Mouse (Mus musculus): ENCODE measurements around the gene Cyp4f15. TPM values are rescaled to one million over a fixed set of nuclear protein-coding genes. Genes with fewer than 3 reads are reported as not detected.

Gene Cyp4f15
- polyA plus RNA-seq (2012; rRNA removed): 0.04 TPM in 1 of 2 replicates, not detected in the other

DNA sequence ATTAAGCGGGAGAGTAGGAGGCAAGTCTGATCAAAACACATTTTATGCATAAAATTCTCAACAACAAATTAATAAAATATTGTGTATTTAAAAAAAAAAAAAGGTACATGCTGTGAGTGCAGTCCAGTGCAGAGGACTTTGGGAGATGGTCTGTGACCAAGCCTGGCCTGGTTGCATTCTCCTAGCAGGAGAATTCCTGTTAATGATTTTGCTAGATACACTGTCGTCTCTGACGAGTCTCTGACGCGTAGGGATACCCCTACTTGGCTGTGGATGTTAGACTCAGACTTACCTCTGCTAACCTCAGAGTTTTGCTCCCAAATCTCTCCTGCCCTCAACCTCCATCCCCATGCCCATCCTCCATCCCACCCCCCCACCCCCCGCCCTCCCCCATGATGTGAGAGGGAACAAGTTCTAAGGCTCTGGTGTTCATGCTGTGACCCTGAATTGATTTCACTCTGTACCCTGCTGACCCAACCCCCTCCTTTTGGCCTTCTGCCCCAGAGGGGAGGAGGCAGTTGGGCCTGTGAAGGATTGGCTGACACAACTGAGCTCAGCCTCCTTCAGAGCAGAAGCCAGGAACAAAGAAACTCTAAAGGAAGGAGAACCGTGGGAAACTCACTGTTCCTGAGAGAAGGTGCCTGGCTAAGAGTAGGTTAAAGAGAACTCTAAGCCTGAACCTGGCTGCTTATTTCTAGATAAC lies at the start of gene Cyp4f15:
Gene Cyp4f15, plus strand, starts transcription at position 580 of the 703 bp plus-strand sequence.
- WGBS: 51% methylated on average over 7 of the region's 7 CpGs
- H3K4me3 ChIP-seq (ENCODE audit: extremely low read depth, insufficient read depth, insufficient read length): no peak within 1 kb of the TSS
- H3K27me3 ChIP-seq (ENCODE audit: control insufficient read depth, insufficient read depth, low read length): no peaks in the 10 kb centered on the region; the same call in 1 of the 2 replicates
- H3K27ac ChIP-seq (ENCODE audit: insufficient read depth, low read length): no peak within 1 kb of the TSS
- no peaks in the 10 kb centered on the region for H3K36me3 ChIP-seq (ENCODE audit: control insufficient read depth, insufficient read depth, low read length)
- no peaks in the 10 kb centered on the region for H3K4me1 ChIP-seq (ENCODE audit: control insufficient read depth, insufficient read depth, insufficient read length)
- TF ChIP-seq CTCF (IDR thresholded peaks at IDR 0.05; ENCODE audit: extremely low read depth, insufficient read depth, insufficient read length, insufficient replicate concordance) (no peak), POLR2A (IDR thresholded peaks at IDR 0.05; ENCODE audit: low read depth, low read length) (no peak)
- no peak for DNase-seq (ENCODE audit: low read depth in 1 of 2, low spot score in 2 of 2)

DNA sequence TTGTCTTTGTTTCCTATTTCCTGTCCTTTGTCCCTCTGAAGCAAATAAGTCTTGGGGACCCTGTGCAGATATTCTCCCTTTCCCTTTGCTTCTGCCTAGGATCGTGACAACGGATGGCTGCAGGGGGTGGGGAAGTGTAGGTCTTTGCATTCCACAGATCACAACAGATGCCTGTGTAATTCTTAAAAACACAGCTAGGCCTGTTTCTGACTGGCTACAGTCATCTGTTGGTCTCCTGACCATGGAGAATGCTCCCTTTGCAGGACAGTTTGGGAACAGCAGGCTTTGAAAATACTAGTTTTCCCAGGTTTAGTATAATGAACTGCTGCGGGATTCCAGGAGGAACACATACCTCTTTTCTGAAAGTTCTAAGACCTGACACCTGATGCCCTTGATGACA lies 49.1 kb upstream of the Cyp4f15 start:
- no peak for DNase-seq (ENCODE audit: low read depth in 1 of 2, low spot score in 2 of 2)
- no peak overlapping the region for H3K4me3 ChIP-seq (ENCODE audit: extremely low read depth, insufficient read depth, insufficient read length)
- WGBS: 66% methylated on average over 3 of the region's 3 CpGs
- H3K27me3 ChIP-seq (ENCODE audit: control insufficient read depth, insufficient read depth, low read length): no peaks in the 10 kb centered on the region
- peaks cover 5% of the 10 kb centered on the region; the same call in 1 of the 2 replicates for H3K4me1 ChIP-seq (ENCODE audit: control insufficient read depth, insufficient read depth, insufficient read length)
- H3K27ac ChIP-seq (ENCODE audit: insufficient read depth, low read length): no peak overlapping the region
- TF ChIP-seq POLR2A (IDR thresholded peaks at IDR 0.05; ENCODE audit: low read depth, low read length) (no peak), CTCF (IDR thresholded peaks at IDR 0.05; ENCODE audit: extremely low read depth, insufficient read depth, insufficient read length, insufficient replicate concordance) (no peak)
- no peaks in the 10 kb centered on the region for H3K36me3 ChIP-seq (ENCODE audit: control insufficient read depth, insufficient read depth, low read length)

DNA sequence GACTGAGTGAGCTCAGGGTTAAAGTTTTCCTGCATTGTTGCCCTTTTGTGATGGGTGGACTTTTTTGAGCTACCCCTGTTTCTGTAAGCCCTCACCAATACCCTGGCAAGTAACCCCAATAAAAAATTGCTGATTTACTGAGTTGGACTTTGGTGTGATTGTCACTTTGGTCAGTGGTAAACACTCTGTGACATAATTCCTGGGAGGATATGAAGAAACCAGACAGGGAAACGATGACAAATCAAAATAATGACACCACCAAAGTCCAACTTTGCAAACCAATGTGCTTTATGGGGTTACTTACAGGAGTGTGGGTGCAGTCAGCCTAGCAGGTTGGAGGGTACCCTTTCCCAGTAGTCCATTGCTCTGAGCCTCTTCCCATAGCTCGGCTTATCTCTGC lies 48.3 kb upstream of the Cyp4f15 start:
- no peak overlapping the region for H3K27ac ChIP-seq (ENCODE audit: insufficient read depth, low read length)
- WGBS: 81% methylated on average over 2 of the region's 2 CpGs
- DNase-seq (ENCODE audit: low read depth in 1 of 2, low spot score in 2 of 2): no peak
- no peak overlapping the region for H3K4me3 ChIP-seq (ENCODE audit: extremely low read depth, insufficient read depth, insufficient read length)
- H3K4me1 ChIP-seq (ENCODE audit: control insufficient read depth, insufficient read depth, insufficient read length): peaks cover 5% of the 10 kb centered on the region; the same call in 1 of the 2 replicates
- no peaks in the 10 kb centered on the region for H3K36me3 ChIP-seq (ENCODE audit: control insufficient read depth, insufficient read depth, low read length)
- TF ChIP-seq CTCF (IDR thresholded peaks at IDR 0.05; ENCODE audit: extremely low read depth, insufficient read depth, insufficient read length, insufficient replicate concordance): no peak
- no peak for TF ChIP-seq POLR2A (IDR thresholded peaks at IDR 0.05; ENCODE audit: low read depth, low read length)
- no peaks in the 10 kb centered on the region for H3K27me3 ChIP-seq (ENCODE audit: control insufficient read depth, insufficient read depth, low read length)

DNA sequence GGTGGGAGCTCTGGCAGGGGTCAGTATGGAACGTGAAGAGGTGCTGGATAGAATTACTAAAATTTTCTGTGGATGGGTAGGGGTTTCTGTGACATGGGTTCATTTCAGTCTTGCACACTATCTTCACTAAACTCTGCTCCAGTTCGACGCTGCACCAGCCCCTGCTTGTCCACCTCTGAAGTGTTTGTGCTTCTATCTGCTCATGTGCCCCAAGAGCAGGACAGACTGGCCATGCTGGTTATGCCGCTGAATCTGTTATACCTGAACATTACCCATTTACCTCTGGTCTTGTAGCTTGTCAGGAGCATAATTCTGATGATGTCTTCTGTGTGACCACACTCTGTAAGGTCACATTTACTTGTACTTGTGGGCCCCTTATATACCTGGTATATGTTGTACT lies 38.8 kb upstream of the Cyp4f15 start:
- TF ChIP-seq CTCF (IDR thresholded peaks at IDR 0.05; ENCODE audit: extremely low read depth, insufficient read depth, insufficient read length, insufficient replicate concordance) (no peak), POLR2A (IDR thresholded peaks at IDR 0.05; ENCODE audit: low read depth, low read length) (no peak)
- H3K27ac ChIP-seq (ENCODE audit: insufficient read depth, low read length): no peak overlapping the region
- no peak for DNase-seq (ENCODE audit: low read depth in 1 of 2, low spot score in 2 of 2)
- H3K4me3 ChIP-seq (ENCODE audit: extremely low read depth, insufficient read depth, insufficient read length): no peak overlapping the region
- H3K36me3 ChIP-seq (ENCODE audit: control insufficient read depth, insufficient read depth, low read length): no peaks in the 10 kb centered on the region
- no peaks in the 10 kb centered on the region for H3K4me1 ChIP-seq (ENCODE audit: control insufficient read depth, insufficient read depth, insufficient read length)
- 79% methylated on average over 4 of the region's 4 CpGs for WGBS
- H3K27me3 ChIP-seq (ENCODE audit: control insufficient read depth, insufficient read depth, low read length): no peaks in the 10 kb centered on the region

DNA sequence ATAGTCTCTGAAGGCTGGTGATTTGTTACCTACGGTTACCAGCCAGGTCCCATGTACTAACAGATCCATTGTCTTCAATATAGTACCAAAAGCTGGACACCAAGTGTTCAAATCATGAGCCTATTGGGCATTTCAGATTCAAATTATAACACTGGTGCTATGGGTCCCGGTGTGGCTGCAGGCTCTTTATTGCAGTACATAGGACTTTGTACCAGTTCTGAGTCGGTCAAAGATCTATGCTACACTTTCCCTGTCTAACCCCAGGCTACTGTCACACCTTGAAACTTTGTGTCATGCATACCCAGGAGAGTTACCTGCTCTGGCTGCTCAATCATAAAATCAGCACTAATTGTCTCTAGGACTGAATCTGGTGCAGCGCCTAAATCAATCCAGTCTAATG lies 31.6 kb upstream of the Cyp4f15 start:
- no peak overlapping the region for H3K27ac ChIP-seq (ENCODE audit: insufficient read depth, low read length)
- DNase-seq (ENCODE audit: low read depth in 1 of 2, low spot score in 2 of 2): no peak

DNA sequence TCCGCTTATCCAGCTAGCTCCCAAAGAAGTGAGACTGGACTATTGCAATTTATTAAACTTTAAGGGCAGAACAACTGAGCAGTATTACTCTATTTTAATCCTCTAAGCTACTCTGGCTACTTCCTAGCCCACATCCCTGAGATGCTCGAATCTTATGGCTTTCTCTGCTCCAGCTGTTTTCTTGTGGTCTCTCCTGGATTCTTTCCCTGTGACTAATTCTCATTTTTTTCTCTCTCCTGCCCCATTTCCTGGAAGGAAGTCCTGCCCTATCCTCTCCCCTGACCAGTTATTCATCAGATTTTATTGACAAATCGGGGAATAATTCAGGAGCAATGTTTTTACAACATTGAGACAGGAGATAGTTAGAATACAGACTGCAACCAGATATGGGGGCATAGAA lies 28.4 kb upstream of the Cyp4f15 start:
- 61% methylated on average over 3 of the region's 3 CpGs for WGBS

More for the DNA sequence above, 31.6 kb upstream of the Cyp4f15 start:
- TF ChIP-seq POLR2A (IDR thresholded peaks at IDR 0.05; ENCODE audit: low read depth, low read length) (no peak), CTCF (IDR thresholded peaks at IDR 0.05; ENCODE audit: extremely low read depth, insufficient read depth, insufficient read length, insufficient replicate concordance) (no peak)
- WGBS: 88% methylated on average over 4 of the region's 4 CpGs
- Histone ChIP-seq H3K27me3 (ENCODE audit: control insufficient read depth, insufficient read depth, low read length) (no peaks in the 10 kb centered on the region), H3K4me1 (ENCODE audit: control insufficient read depth, insufficient read depth, insufficient read length) (no peaks in the 10 kb centered on the region), H3K36me3 (ENCODE audit: control insufficient read depth, insufficient read depth, low read length) (no peaks in the 10 kb centered on the region), H3K4me3 (ENCODE audit: extremely low read depth, insufficient read depth, insufficient read length) (no peak overlapping the region)

DNA sequence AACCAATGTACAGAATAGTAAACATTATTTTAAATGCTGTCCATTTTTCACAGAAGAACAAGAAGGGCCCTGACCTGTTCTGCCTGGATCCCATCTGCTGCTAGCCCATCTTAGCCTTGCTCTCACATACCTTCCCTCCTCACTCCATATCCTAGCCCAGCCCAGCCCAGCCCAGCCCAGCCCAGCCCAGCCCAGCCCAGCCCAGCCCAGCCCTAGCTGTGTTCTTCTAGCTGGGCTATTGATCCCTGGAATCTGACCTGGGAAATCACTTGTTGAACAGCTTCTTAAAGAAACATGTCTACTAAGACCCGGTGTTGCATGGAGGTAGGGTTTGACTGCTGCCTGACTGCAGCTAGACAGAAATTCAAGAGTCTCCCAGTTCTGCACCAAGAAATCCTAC lies 27.2 kb upstream of the Cyp4f15 start:
- H3K36me3 ChIP-seq (ENCODE audit: control insufficient read depth, insufficient read depth, low read length): no peaks in the 10 kb centered on the region
- no peak for TF ChIP-seq POLR2A (IDR thresholded peaks at IDR 0.05; ENCODE audit: low read depth, low read length)
- no peak for TF ChIP-seq CTCF (IDR thresholded peaks at IDR 0.05; ENCODE audit: extremely low read depth, insufficient read depth, insufficient read length, insufficient replicate concordance)
- H3K4me1 ChIP-seq (ENCODE audit: control insufficient read depth, insufficient read depth, insufficient read length): no peaks in the 10 kb centered on the region
- WGBS: 78% methylated on average over 1 of the region's 1 CpGs
- no peak for DNase-seq (ENCODE audit: low read depth in 1 of 2, low spot score in 2 of 2)
- H3K27ac ChIP-seq (ENCODE audit: insufficient read depth, low read length): no peak overlapping the region
- H3K4me3 ChIP-seq (ENCODE audit: extremely low read depth, insufficient read depth, insufficient read length): no peak overlapping the region
- H3K27me3 ChIP-seq (ENCODE audit: control insufficient read depth, insufficient read depth, low read length): no peaks in the 10 kb centered on the region

More for the DNA sequence above, 28.4 kb upstream of the Cyp4f15 start:
- no peak for DNase-seq (ENCODE audit: low read depth in 1 of 2, low spot score in 2 of 2)
- Histone ChIP-seq H3K36me3 (ENCODE audit: control insufficient read depth, insufficient read depth, low read length) (no peaks in the 10 kb centered on the region), H3K27ac (ENCODE audit: insufficient read depth, low read length) (no peak overlapping the region), H3K27me3 (ENCODE audit: control insufficient read depth, insufficient read depth, low read length) (no peaks in the 10 kb centered on the region), H3K4me1 (ENCODE audit: control insufficient read depth, insufficient read depth, insufficient read length) (no peaks in the 10 kb centered on the region), H3K4me3 (ENCODE audit: extremely low read depth, insufficient read depth, insufficient read length) (no peak overlapping the region)
- TF ChIP-seq CTCF (IDR thresholded peaks at IDR 0.05; ENCODE audit: extremely low read depth, insufficient read depth, insufficient read length, insufficient replicate concordance): no peak
- TF ChIP-seq POLR2A (IDR thresholded peaks at IDR 0.05; ENCODE audit: low read depth, low read length): no peak

All from spleen, adult 2 months (tissue).